Mouse (Mus musculus) cerebellum, adult (tissue): Measurements from ENCODE around the gene Ncmap.

Experiments
- ATAC-seq: cut with Nextera tagmentation; 2 replicates; pipeline ENCODE4 v1.9.2; 2017; ENCODE audit warnings: mild to moderate bottlenecking, moderate library complexity, mixed read lengths; ENCODE audit not compliant: insufficient number of reproducible peaks, low FRiP score, low TSS enrichment

Ncmap gene

DNA sequence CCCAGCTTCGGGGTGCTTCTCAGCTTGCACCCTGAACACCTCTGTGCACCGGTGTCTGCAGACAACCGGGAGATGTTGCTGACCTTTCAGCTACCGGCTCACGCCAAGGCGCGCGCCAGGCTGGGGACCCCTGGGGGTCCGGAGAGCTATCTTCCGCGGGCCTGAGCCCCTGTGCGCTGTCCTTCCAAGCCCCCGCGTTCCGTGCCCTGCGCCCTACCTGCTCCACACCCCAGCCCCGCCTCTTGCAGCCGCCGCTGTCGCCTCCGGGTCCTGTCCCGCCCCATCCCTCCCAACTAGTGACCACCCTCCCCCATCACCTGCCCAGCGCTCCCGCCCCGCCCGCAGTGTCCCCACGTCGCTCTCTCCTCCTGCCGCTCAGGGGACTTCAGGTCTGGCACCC, at the start of gene Ncmap:
Gene Ncmap (minus strand): TSS at position 237 of the 400 bp plus-strand sequence.
- no peak for ATAC-seq

- no peak for ATAC-seq
Observed at GRCm38 (mm10) chr4:135442473-135442872, 44.4 kb upstream of the Ncmap start.

GRCm38 (mm10) chr4:135439904-135440522, 42.0 kb upstream of the Ncmap start:
- ATAC-seq: no peak

DNA sequence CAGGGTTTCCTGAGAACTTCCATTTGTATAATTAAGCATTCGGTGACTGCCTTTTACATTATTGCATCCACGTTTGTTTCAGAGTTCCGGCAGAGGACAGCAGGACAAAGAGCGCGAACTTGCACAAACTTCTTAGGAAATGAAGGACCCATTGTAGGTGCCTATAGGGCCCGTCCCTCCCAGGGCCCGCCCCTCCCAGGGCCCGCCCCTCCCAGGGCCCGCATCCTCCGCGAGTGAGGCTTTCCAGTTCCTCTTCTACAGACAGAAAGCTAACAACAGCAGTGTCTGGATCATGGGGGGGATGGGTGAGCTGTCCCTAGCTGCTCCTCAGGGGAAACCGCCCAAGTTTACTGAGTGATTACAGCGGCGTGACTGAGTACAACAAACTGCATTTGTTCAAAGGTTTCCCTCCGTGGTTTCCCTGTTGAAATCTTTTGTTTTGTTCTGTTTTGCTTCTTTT, 41.2 kb upstream of the Ncmap start:
- ATAC-seq: no peak

DNA sequence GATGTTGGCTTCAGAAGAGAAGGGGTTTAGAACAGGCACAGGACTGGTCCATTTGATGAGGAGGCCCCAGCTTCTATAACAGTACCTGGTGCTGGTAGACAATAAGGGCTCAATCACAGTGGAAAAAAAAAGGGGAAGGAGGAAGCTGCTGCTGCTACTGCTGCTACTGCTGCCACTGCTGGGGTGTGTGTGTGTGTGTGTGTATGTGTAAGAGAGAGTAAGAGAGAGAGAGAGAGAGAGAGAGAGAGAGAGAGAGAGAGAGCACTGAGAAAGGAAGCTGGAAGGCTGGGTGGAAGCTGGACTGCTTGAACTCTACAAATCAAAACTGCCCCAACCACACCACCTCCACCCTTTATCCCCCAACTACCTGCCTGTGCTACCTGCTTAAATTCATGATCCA, 39.9 kb upstream of the Ncmap start:
- ATAC-seq: no peak

DNA sequence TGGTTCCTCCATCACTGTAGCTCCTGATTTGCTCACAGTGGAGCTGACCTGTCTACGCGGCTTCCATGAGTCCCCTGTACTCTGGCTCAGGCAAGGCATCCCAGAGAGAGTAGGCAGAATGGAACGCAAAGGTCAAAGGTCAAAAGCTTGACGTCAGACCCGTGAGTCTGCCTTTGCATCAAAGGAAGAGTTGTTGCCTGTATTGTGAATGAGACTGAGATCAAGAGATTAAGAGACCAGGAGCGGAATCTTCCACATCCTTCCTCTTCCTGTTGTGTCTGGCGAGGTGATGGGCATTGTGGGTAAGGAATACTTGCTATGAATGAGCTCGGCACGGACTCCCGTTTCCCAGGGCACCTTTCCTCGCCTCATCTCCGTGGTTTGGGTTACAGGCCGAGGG, 38.3 kb upstream of the Ncmap start:
- no peak for ATAC-seq

DNA sequence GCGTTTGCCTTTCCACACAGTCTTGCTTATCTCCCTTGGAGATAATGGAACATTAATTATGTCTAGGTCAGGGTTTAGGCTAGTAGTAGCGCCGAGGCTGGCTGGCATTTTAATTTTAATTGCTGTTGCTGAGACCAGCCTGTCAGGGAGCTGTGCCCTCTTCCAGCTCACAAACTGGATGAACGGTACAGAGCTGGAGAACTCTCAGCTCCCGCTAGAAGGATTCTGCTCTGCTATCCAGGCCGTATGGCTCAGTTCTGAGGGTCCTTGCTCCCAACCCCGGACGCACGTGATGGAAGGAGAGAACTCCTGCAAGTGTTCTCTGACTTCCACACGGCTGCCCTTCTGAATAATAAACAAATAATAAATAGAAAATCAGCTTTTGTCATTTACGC, 36.4 kb upstream of the Ncmap start:
- ATAC-seq: peak; percentile 11; the same call in 1 of the 2 replicates

DNA sequence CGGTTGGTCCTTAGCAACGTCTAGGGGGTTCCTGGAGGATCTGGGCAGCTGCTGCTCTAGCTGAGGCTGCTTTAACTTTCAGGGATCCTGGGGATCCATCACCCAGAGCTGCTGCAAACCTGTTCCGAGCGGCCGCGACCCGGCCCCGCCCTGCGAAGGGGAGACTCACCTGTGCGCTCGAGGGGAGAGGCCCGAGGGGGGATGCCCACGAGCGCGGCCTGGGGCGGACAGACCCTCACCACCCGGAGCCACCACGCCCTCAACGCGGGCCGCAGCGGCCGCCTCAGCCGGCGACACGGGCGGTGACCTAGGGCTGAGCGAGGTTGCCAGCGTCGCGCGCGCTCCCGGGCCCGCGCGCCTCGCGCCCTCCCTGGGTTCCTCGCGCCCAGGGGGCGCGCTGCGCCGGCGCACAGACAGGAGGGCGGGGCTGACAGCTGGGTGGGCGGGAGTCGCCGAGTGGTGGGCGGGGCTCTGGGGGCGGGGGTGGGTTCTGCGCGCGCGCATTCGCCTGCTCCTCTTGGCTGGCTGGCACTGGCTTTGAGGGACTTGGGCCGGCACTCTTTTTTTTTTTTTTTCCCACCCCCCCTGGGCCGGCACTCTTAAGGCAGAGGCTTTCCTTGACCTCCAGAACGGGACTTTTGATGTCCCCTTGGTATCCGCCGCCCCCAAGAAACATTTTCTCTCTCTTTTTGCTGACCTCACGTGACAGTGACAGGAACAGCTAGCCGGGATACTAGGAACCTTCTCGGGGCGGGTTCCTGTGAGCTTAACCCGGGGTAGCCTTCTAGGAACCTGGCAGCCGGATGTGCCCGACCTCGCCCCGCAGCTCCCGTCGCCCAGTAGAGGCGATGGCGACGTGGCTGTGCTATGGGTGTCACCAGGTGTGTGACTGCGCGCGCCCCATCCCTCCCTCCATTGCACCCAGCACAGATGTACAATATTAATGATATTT, 35.7 kb upstream of the Ncmap start, which contains the start of gene Rcan3:
Gene Rcan3 (minus strand): TSS at position 411 of the 952 bp plus-strand sequence.
- ATAC-seq: peak; percentile 50

- ATAC-seq: no peak
Observed at GRCm38 (mm10) chr4:135433086-135433442, 35.0 kb upstream of the Ncmap start.

DNA sequence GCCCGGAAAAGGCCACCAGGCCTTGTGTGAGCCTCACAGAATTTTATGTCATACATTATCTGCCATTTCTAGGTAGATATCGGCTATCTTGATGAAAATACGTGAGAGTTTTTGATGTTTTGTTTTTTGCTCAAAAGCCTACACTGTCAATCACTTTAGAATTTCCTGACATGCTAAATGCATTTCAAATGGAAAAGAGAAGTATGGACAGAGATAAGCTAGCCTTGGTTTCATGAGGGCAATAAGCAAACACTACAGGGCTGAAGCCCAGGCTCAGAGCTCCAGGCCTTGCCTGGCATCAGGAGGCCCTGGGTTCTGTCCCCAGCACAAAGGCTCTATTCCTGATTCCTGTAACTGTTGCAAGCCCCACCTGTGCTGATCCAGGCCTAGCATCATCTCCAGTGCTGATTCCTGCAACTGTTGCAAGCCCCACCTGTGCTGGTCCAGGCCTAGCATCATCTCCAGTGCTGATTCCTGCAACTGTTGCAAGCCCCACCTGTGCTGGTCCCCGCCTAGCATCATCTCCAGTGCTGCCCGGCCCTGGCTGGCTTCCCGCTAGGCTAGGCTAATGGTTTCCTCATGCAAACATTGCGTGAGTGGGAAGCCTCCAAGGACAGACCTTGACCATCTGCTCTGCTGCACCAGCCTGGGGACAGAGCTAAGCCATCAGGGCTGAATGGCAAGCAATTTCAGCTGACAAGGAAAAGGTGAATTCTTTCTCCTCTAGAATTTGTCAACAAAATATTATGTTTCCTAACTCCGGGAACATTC, 32.1 kb upstream of the Ncmap start:
- peak; percentile 79 for ATAC-seq

DNA sequence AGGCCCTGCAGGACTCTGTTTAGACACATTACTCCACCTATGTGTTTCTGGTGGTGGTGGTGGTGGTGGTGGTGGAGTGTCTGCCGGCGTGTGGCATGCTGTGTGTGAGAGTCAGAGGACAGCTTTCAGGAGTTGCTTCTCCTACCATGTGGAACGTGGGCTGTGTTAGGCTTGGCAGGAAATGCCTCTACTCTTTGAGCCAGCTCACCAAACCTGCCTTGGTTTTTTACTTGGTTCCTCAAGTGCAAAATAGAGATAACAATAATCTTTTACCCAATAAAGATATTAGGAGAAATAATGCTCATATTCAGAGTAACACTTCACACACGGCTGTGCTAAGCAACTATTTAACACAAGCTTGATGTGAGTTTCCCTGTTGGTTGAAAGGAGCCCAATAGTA, 31.4 kb upstream of the Ncmap start:
- no peak for ATAC-seq

- ATAC-seq: no peak
Observed at GRCm38 (mm10) chr4:135426587-135426986, 28.6 kb upstream of the Ncmap start.

- ATAC-seq: no peak
Observed at GRCm38 (mm10) chr4:135425625-135426024, 27.6 kb upstream of the Ncmap start.

DNA sequence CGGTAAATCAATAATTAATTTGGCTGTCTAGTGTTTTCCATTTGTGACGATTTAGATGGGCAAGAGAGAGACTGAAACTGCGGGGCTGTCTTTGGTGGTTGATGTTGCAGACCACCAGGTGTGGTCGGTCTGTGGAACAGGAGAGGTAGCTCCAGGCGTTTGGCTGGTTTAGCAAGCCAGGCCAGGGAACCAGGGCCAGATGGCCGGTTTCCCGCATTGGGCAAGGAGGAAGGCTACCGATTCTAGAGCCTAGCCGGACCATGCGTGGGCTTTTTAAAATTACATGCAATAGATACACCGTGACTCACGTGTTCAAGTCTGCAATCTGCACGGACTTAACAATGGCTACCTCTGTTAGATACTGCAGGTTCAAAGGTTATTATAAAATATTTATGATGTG, 22.9 kb upstream of the Ncmap start:
- peak; percentile 49; the same call in 1 of the 2 replicates for ATAC-seq

DNA sequence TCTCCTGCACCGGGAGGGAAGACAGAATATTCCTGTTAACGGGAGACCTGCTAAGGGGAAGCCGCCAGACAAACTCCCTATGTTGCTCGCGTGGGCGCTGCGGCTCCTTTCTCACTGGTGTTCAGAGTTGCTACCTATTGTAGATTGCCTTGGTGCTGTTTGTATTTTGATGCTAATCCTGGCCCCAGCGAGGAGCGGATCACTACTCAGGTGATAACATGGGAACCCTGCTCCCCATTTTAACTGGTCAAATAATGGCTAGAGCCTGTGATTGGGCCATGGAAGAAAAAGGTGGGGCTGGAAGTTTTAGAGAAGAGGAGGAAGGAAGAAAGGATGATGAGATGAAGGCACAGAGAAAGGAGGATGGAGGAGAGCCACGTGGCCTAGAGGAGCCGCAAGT, 22.4 kb upstream of the Ncmap start:
- ATAC-seq: no peak

GRCm38 (mm10) chr4:135419996-135420395, 22.0 kb upstream of the Ncmap start:
- no peak for ATAC-seq

DNA sequence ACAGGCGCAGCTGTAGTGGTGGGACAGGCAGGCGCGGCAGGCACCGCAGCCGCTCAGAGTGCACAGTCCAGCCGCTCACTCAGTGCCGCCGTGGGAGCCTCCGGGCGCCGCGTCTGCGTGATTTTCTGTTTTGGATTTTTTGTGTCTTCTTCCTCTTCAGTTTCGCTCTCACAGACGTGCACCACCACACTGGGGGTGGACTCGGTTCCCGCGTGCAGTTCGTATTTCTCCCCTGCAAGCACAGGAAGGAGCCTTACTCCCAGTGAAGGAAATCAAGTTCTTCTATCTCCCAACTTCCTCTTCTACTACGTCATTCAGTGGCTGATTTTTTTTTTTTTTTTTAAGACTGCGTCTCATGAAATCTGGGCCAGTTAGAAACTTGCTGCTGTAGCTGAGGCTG, 18.3 kb upstream of the Ncmap start:
- ATAC-seq: no peak

DNA sequence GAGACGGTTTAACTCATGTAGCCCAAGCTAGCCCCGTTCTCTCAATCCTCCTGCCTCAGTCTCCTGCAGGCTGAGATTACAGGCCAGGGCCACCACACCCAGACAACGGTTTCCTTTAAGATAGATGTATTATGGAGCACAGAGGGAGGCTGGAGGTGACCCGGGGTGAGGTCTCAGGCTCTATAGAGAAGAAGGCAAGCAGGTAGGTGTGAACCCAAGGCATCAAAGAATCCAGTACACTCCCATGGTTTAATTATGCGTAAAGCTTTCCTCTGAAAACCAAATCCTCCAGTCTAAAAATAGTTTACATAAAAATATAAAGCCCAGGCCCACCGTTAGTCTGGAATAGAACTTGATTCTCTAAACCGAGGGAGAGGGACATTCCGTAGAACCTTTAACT, 15.5 kb upstream of the Ncmap start:
- no peak for ATAC-seq

DNA sequence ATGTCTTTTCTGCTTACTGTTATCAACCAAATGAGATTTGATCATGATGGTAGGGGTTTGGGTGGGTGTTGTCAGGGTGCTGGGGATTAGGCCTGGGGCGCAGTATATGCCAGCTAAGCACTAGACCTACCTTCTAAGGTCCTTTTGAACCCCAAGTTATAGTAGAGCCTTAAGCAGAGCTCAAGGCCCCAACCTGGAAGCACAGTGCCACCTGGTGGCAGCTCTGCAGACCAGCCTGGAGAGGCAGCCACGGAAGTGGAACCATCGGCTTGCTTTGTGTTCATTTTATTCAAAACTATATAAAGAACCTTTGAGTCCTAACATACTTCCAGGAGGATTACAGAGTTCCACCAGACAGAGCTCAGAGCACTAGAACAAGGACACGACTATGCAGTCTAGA, 13.6 kb upstream of the Ncmap start:
- no peak for ATAC-seq

DNA sequence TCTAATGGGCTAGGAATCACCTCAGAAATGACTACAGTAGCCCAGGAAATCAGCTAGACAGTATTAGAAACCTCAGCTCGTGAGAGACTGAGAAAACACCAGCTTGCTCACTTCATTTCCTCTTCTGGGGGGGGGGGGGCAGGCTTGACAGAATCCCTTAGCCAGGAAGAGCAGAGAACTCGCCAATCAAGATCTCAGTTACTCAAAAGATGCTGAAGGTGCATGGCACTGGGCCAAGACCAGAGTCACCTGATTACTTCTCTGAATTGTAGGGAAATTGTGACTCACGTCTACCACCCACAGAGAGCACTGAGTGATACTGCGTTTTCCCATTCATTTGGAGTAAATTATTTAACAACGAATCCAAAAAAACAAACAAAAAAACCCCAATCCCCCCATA, 8.2 kb upstream of the Ncmap start:
- ATAC-seq: no peak

GRCm38 (mm10) chr4:135404916-135405315, 6.9 kb upstream of the Ncmap start:
- ATAC-seq: no peak
